Mouse (Mus musculus) kidney, postnatal 0 days (tissue): ENCODE results near the gene Ankrd40. TPM values are rescaled to one million over a fixed set of nuclear protein-coding genes. Genes with fewer than 3 reads are reported as not detected.

Experiments used
- ATAC-seq: fragments of 200-750 bp; cut with Nextera tagmentation; replicated peaks from 2 replicates; pipeline ENCODE4 v1.8.0; 2017; ENCODE audit warnings: low read depth, moderate number of reproducible peaks, moderate TSS enrichment, moderate library complexity; ENCODE audit not compliant: low FRiP score
- DNase-seq: peaks from one replicate; pipeline ENCODE4 v3.0.0-alpha.2; 2016; ENCODE audit warnings: low spot score
- H3K27ac ChIP-seq: fragments of 300-500 bp; sonication (generic); 2 replicates; pipeline ENCODE4 v1.5.1; 2014; ENCODE audit warnings: mild to moderate bottlenecking
- H3K27me3 ChIP-seq: fragments of 300-500 bp; sonication (generic); 2 replicates; pipeline ENCODE4 v1.6.1; 2014; ENCODE audit warnings: low read length, mixed read lengths; ENCODE audit not compliant: insufficient read depth
- H3K36me3 ChIP-seq: fragments of 300-500 bp; sonication (generic); 2 replicates; pipeline ENCODE4 v1.6.1; 2014; ENCODE audit warnings: low read length, mixed read lengths; ENCODE audit not compliant: insufficient read depth
- H3K4me1 ChIP-seq: fragments of 300-500 bp; sonication (generic); replicated peaks from 2 replicates; pipeline ENCODE4 v1.6.1; 2014; ENCODE audit warnings: antibody characterized with exemption, low read length, mixed read lengths; ENCODE audit not compliant: insufficient read depth
- H3K4me2 ChIP-seq: fragments of 300-500 bp; sonication (generic); 2 replicates; pipeline ENCODE4 v1.6.1; 2014; ENCODE audit warnings: mild to moderate bottlenecking, low read length, moderate library complexity, mixed read lengths
- H3K4me3 ChIP-seq: fragments of 300-500 bp; sonication (generic); replicated peaks from 2 replicates; pipeline ENCODE4 v1.5.1; 2014; ENCODE audit warnings: low read depth, low read length
- H3K9ac ChIP-seq: fragments of 300-500 bp; sonication (generic); 2 replicates; pipeline ENCODE4 v1.6.1; 2014; ENCODE audit warnings: low read depth, low read length
- H3K9me3 ChIP-seq: fragments of 300-500 bp; sonication (generic); replicated peaks from 2 replicates; pipeline ENCODE4 v1.6.1; 2016; ENCODE audit warnings: low read length, inconsistent platforms, mixed read lengths
- CTCF ChIP-seq: IDR thresholded peaks from 2 replicates; pipeline ENCODE4 v1.5.1; 2016; ENCODE audit warnings: antibody characterized with exemption, low read depth, mild to moderate bottlenecking, moderate library complexity
- WGBS: fragments of 180-500 bp; shearing (Covaris S2); extraction: QIAGEN DNeasy Blood & Tissue Kit; methylation state at CpG from one replicate; pipeline ENCODE4 v1.1.7; 2014; 5-methylcytosine and 5-hydroxymethylcytosine counted together
- polyA plus RNA-seq: library from polyadenylated mRNA; unstranded; fragments of >200 nt; fragmentation: Nextera tagmentation; extraction: Ambion mirVana; gene quantifications from 2 replicates; pipeline ENCODE4 v1.2.1, GENCODE M21; 2015

Ankrd40 gene
- polyA plus RNA-seq, 1 experiment from 2014 or later: 21.9 TPM

DNA sequence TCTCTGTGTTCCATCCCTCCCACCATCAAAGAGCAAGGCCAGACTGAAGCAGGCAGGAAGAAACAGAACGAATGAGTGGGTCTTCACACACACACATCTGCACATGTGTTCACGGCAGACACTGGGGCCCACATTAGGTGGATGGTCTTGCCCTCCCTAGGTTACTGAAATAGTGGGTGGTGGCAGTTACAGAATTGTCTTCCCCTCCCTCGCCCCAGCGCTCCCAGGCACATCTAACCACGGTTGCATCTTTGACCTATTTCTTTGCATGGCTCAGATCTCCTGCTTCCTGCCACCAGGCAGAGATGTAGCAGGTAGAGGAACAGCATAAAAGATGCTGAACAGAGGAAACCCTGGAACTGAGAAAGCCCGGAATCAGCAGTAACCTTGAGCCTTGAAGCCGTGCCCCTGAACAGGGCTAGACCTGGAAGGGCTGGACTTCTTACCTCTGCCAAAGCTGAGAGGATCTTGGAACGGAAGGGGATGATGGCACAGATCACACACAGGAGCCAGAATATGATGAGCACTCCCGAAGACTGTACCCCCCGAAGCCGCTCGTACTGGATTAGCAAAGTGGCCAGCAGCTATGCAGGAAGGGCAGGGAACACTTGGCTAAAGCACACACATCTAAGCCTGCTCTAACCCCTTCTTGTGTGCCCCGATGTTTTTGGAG lies 46.6 kb downstream of the Ankrd40 start:
- WGBS: 80% methylated on average over 13 of the region's 13 CpGs
- DNase-seq (no peak), ATAC-seq (no peak)
- Histone ChIP-seq H3K9ac (no peak overlapping the region), H3K4me3 (no peak overlapping the region), H3K9me3 (no peaks in the 10 kb centered on the region), H3K4me2 (no peak overlapping the region), H3K4me1 (peaks cover 6% of the 10 kb centered on the region; the same call in 1 of the 2 replicates), H3K36me3 (no peaks in the 10 kb centered on the region), H3K27me3 (no peaks in the 10 kb centered on the region), H3K27ac (no peak overlapping the region)
- TF ChIP-seq CTCF: no peak

DNA sequence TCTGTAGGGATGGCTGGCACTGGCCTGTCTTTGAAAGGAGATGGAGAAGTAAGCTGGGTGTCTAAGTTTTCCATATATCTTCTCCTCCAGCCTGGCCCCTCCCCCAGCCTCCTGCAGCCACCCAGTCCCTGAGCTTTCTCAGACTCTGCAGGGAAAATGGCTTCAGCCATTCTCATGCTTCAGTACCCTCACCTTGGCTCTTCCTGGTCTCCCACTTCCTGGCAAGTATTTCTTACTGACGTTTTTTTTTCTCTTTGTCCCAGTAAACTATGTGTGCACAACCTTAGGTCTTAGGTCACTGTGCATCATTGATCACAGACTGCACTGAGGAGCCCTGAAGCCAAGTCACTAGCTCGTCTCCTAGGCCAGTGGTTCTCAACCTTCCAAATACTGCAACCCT lies 51.3 kb downstream of the Ankrd40 start:
- TF ChIP-seq CTCF: no peak
- H3K4me1 ChIP-seq: 0 out of 2 replicates have a peak, but pooled peaks cover 6% of the 10 kb centered on the region
- H3K9ac ChIP-seq: no peak overlapping the region
- ATAC-seq (peak; percentile 76), DNase-seq (peak; percentile 71)
- no peak overlapping the region for H3K27ac ChIP-seq
- H3K4me3 ChIP-seq: no peak overlapping the region
- H3K4me2 ChIP-seq: no peak overlapping the region
- WGBS: 15% methylated on average over 2 of the region's 2 CpGs
- no peaks in the 10 kb centered on the region for H3K27me3 ChIP-seq
- no peaks in the 10 kb centered on the region for H3K9me3 ChIP-seq
- no peaks in the 10 kb centered on the region for H3K36me3 ChIP-seq

DNA sequence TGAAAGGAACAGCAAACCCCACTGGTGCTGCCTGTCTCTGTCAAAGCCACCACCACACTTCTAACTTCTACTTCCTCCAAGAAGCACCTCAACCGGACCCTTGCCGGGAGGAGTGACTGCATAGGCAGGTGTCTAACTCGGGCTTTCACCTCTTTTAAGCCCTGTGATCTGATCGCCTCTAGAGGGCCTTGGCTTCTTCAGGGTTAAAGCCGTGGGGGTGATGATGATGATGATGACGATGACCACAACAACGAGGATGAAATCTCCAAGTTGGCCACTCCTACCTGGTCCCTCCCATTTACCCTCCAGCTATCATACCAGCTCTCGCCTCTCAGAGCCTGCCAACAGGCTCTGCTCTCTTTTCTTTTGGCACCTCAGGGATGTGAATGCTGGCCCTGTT lies 51.9 kb downstream of the Ankrd40 start:
- H3K4me2 ChIP-seq: no peak overlapping the region
- no peak overlapping the region for H3K27ac ChIP-seq
- ATAC-seq (no peak), DNase-seq (no peak)
- H3K4me1 ChIP-seq: 0 out of 2 replicates have a peak, but pooled peaks cover 6% of the 10 kb centered on the region
- no peak overlapping the region for H3K4me3 ChIP-seq
- no peak overlapping the region for H3K9ac ChIP-seq
- H3K9me3 ChIP-seq: no peaks in the 10 kb centered on the region
- no peak for TF ChIP-seq CTCF
- H3K36me3 ChIP-seq: no peaks in the 10 kb centered on the region
- no peaks in the 10 kb centered on the region for H3K27me3 ChIP-seq
- 65% methylated on average over 8 of the region's 8 CpGs for WGBS

DNA sequence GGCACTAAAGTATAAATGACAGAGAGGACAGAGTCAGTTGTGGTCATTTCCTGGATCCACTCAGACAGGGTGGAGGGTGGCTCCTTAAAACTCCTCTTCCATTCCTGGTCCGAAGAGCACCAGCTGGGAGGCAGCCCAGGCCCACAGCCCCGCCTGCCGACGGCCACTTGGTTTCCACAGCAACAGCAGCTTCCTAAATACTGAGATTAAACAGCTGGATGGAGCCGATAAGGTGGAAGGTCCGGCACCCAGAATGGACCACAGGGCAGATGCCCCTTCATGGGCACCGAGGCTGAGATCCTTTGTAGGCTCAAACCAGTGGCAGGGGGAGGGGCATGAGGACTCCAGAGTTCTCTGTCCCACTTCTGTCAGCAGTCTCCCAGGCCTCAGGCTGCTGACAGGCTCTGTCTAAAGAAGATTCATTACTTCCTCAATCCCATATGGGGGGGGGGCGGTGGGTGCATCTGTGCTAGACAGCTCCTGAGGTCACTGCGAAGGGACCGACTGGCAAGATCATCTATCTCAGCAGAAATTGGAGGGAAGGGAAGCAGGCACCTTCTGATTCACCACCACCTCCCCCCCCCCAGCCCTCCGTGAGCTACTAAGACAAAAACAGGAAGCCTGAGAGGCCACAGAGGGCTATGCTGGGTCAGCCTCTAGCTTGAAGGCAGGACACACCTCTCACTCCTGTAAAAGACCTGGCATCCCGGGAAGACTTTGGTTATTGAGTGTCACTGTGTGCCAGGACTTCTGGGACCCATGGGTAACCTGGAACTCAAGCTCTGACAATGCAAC lies 58.4 kb downstream of the Ankrd40 start:
- no peaks in the 10 kb centered on the region for H3K27me3 ChIP-seq
- H3K9ac ChIP-seq: no peak overlapping the region
- H3K4me3 ChIP-seq: no peak overlapping the region
- H3K27ac ChIP-seq: peak overlapping the region; percentile 60; the same call in 1 of the 2 replicates
- no peaks in the 10 kb centered on the region for H3K36me3 ChIP-seq
- DNase-seq (peak; percentile 89), ATAC-seq (peak; percentile 71)
- H3K9me3 ChIP-seq: no peaks in the 10 kb centered on the region
- H3K4me2 ChIP-seq: peak overlapping the region; percentile 41
- 3% methylated on average over 12 of the region's 12 CpGs for WGBS
- peak; percentile 30; the same call in 1 of the 2 replicates for TF ChIP-seq CTCF
- peaks cover 22% of the 10 kb centered on the region; the same call in 1 of the 2 replicates for H3K4me1 ChIP-seq

DNA sequence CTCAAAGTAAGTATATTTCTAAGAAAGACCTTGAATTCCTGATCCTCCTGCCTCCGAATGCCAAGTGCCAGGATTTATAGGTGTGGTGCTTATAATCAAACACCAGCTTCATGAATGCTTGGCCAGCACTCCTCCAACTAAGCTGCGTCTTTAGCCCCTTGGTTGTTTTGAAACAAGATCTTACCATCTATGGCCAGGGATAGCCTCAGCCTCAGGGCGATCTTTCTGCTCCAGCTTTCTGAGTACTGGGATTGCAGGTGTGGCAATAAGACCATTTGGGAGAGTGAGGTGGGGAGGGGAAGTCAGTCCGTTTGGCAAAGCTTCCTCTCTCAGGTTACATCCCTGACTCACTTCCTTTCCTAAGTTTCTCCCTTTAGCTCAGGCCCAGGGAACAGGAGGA lies 60.0 kb downstream of the Ankrd40 start:
- no peak for TF ChIP-seq CTCF
- Histone ChIP-seq H3K9me3 (no peaks in the 10 kb centered on the region), H3K9ac (no peak overlapping the region), H3K4me1 (peaks cover 28% of the 10 kb centered on the region; the same call in 1 of the 2 replicates), H3K4me3 (no peak overlapping the region), H3K36me3 (no peaks in the 10 kb centered on the region), H3K27ac (no peak overlapping the region), H3K27me3 (no peaks in the 10 kb centered on the region), H3K4me2 (no peak overlapping the region)
- no peak for DNase-seq
- WGBS: 48% methylated on average over 4 of the region's 4 CpGs
- no peak for ATAC-seq

DNA sequence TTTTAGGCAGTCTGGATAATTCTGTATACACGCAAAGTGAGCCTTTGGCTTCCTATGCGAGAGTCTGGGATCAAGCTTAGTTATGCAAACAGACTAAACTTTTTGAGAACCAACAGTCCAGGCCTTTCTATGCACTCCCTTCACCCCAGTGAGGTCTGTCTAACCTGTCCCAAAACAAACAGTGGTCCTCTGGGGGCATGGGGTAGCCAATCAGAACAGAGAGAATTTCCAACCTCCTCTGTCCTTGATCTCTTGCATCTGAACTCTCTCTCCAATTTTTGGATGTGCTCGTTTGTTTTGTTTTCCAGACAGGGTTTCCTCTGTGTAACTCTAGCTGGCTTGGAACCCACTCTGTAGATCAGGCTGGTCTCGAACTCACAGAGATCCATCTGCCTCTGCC lies 61.2 kb downstream of the Ankrd40 start:
- no peak for TF ChIP-seq CTCF
- 74% methylated on average over 4 of the region's 4 CpGs for WGBS

More for the DNA sequence above, 61.2 kb downstream of the Ankrd40 start:
- H3K36me3 ChIP-seq: no peaks in the 10 kb centered on the region
- no peak overlapping the region for H3K4me2 ChIP-seq
- H3K9ac ChIP-seq: no peak overlapping the region
- ATAC-seq: no peak
- no peak overlapping the region for H3K4me3 ChIP-seq
- H3K9me3 ChIP-seq: no peaks in the 10 kb centered on the region
- H3K27me3 ChIP-seq: no peaks in the 10 kb centered on the region
- no peak for DNase-seq
- H3K27ac ChIP-seq: no peak overlapping the region
- peaks cover 29% of the 10 kb centered on the region; the same call in 1 of the 2 replicates for H3K4me1 ChIP-seq
